ENCODE assay signal across 14 mouse cellular contexts in genomic region chr3:107558740-107559139, GRCm38 (mm10). TPM values are rescaled to one million over a fixed set of nuclear protein-coding genes. Genes with fewer than 3 reads are reported as not detected.
A peak's percentile ranks its signal among the peaks of the same experiment; 100 is the strongest.
DNase-seq lines count a peak whose midpoint lies in the region; ATAC-seq and TF ChIP-seq lines count a peak whose summit lies in the region.
"Had no signal": no experiment of that assay in that cellular context is flagged by ENCODE, and none has a peak within 500 bp of the region (broad histone marks: within the 10 kb centered on the region; RNA-seq: fewer than 3 reads in every experiment).

No protein-coding gene starts in this region.

- TF ChIP-seq CTCF in stomach, postnatal 0 days (IDR thresholded peaks at IDR 0.05; ENCODE audit: low read depth), result no peak

- no peak overlapping the region for H3K4me3 ChIP-seq in hindbrain, embryonic 16.5 days (ENCODE audit: low read length)
- H3K4me3 ChIP-seq in hindbrain, embryonic 10.5 days, result no peak overlapping the region
- no peak overlapping the region for H3K4me3 ChIP-seq in lung, embryonic 15.5 days
- H3K4me3 ChIP-seq in stomach, embryonic 15.5 days (replicated peaks), result no peak overlapping the region
- no peak overlapping the region for H3K4me3 ChIP-seq in stomach, postnatal 0 days (ENCODE audit: low read depth, low read length)
- H3K4me3 ChIP-seq: embryonic facial prominence, embryonic 15.5 days; forebrain, embryonic 12.5 days; limb, embryonic 13.5 days had no signal

- H3K4me1 ChIP-seq in hindbrain, embryonic 16.5 days (ENCODE audit: control insufficient read depth, insufficient read depth, low read depth, low read length), result no peaks in the 10 kb centered on the region
- peaks cover 20% of the 10 kb centered on the region for H3K4me1 ChIP-seq in hindbrain, embryonic 10.5 days (replicated peaks)
- H3K4me1 ChIP-seq in lung, embryonic 15.5 days, result no peaks in the 10 kb centered on the region
- no peaks in the 10 kb centered on the region for H3K4me1 ChIP-seq in stomach, embryonic 15.5 days
- H3K4me1 ChIP-seq in stomach, postnatal 0 days (replicated peaks; ENCODE audit: control insufficient read depth, insufficient read depth), result no peaks in the 10 kb centered on the region
- H3K4me1 ChIP-seq: embryonic facial prominence, embryonic 15.5 days; forebrain, embryonic 12.5 days had no signal

- DNase-seq in hindbrain, embryonic 10.5 days (ENCODE audit: low spot score), result no peak
- no peak for DNase-seq in lung, postnatal 4 days
- no peak for DNase-seq in stomach, postnatal 0 days (ENCODE audit: low spot score)
- no peak for DNase-seq in thymus, postnatal 36 days

- WGBS in hindbrain, embryonic 16.5 days, result 40% methylated on average over 2 of the region's 3 CpGs
- 35% methylated on average over 3 of the region's 3 CpGs for WGBS in hindbrain, embryonic 10.5 days
- 23% methylated on average over 3 of the region's 3 CpGs for WGBS in lung, embryonic 15.5 days
- 35% methylated on average over 3 of the region's 3 CpGs for WGBS in stomach, embryonic 15.5 days
- WGBS in stomach, postnatal 0 days, result 31% methylated on average over 3 of the region's 3 CpGs

- no peak overlapping the region for H3K4me2 ChIP-seq in hindbrain, embryonic 16.5 days (ENCODE audit: low read length)
- no peak overlapping the region for H3K4me2 ChIP-seq in lung, embryonic 15.5 days
- no peak overlapping the region for H3K4me2 ChIP-seq in stomach, embryonic 15.5 days
- no peak overlapping the region for H3K4me2 ChIP-seq in stomach, postnatal 0 days (replicated peaks; ENCODE audit: low read depth)
- H3K4me2 ChIP-seq: embryonic facial prominence, embryonic 15.5 days; forebrain, embryonic 12.5 days; heart, embryonic 11.5 days; limb, embryonic 13.5 days had no signal

- peak; percentile 13; the same call in 1 of the 2 replicates for ATAC-seq in hindbrain, embryonic 16.5 days
- ATAC-seq in lung, embryonic 15.5 days (ENCODE audit: borderline replicate concordance, extremely low read depth, low FRiP score, low TSS enrichment), result peak; percentile 28; the same call in 1 of the 2 replicates
- ATAC-seq in stomach, embryonic 15.5 days (ENCODE audit: insufficient read depth, low FRiP score, low read depth), result peak; percentile 25; the same call in 1 of the 2 replicates
- no peak for ATAC-seq in stomach, postnatal 0 days (ENCODE audit: low FRiP score, low TSS enrichment)
- ATAC-seq: inflammation-experienced regulatory T-cells, adult 6 months had no signal

- TF ChIP-seq EP300 in stomach, postnatal 0 days (optimal IDR thresholded peaks at IDR 0.05), result no peak

- no peaks in the 10 kb centered on the region for H3K36me3 ChIP-seq in hindbrain, embryonic 16.5 days (ENCODE audit: control insufficient read depth, insufficient read depth, low read length)
- H3K36me3 ChIP-seq in hindbrain, embryonic 10.5 days, result no peaks in the 10 kb centered on the region
- H3K36me3 ChIP-seq in lung, embryonic 15.5 days, result no peaks in the 10 kb centered on the region
- H3K36me3 ChIP-seq in stomach, embryonic 15.5 days, result no peaks in the 10 kb centered on the region
- H3K36me3 ChIP-seq in stomach, postnatal 0 days (ENCODE audit: control insufficient read depth, insufficient read depth, low read length), result no peaks in the 10 kb centered on the region
- H3K36me3 ChIP-seq: embryonic facial prominence, embryonic 15.5 days; forebrain, embryonic 12.5 days; limb, embryonic 13.5 days had no signal

- H3K9me3 ChIP-seq in hindbrain, embryonic 16.5 days (ENCODE audit: control insufficient read depth, low read length), result no peaks in the 10 kb centered on the region
- no peaks in the 10 kb centered on the region for H3K9me3 ChIP-seq in hindbrain, embryonic 10.5 days
- H3K9me3 ChIP-seq in lung, embryonic 15.5 days, result no peaks in the 10 kb centered on the region
- H3K9me3 ChIP-seq in stomach, embryonic 15.5 days, result no peaks in the 10 kb centered on the region
- H3K9me3 ChIP-seq in stomach, postnatal 0 days (ENCODE audit: control insufficient read depth, low read length), result no peaks in the 10 kb centered on the region
- H3K9me3 ChIP-seq: embryonic facial prominence, embryonic 15.5 days; forebrain, embryonic 12.5 days; limb, embryonic 13.5 days had no signal

- no peaks in the 10 kb centered on the region for H3K27me3 ChIP-seq in hindbrain, embryonic 16.5 days (replicated peaks; ENCODE audit: control insufficient read depth, insufficient read depth, low read length)
- H3K27me3 ChIP-seq in hindbrain, embryonic 10.5 days (ENCODE audit: insufficient read depth, poor library complexity, severe bottlenecking), result peaks cover 14% of the 10 kb centered on the region
- H3K27me3 ChIP-seq in lung, embryonic 15.5 days, result peaks cover 2% of the 10 kb centered on the region; the same call in 1 of the 2 replicates
- H3K27me3 ChIP-seq in stomach, embryonic 15.5 days (replicated peaks), result no peaks in the 10 kb centered on the region
- no peaks in the 10 kb centered on the region for H3K27me3 ChIP-seq in stomach, postnatal 0 days (ENCODE audit: control insufficient read depth, insufficient read depth, low read length)

- H3K9ac ChIP-seq in hindbrain, embryonic 16.5 days (ENCODE audit: low read depth, low read length), result no peak overlapping the region
- no peak overlapping the region for H3K9ac ChIP-seq in lung, embryonic 15.5 days
- H3K9ac ChIP-seq in stomach, embryonic 15.5 days, result no peak overlapping the region
- H3K9ac ChIP-seq in stomach, postnatal 0 days (ENCODE audit: low read length), result no peak overlapping the region
- H3K9ac ChIP-seq: embryonic facial prominence, embryonic 15.5 days; forebrain, embryonic 12.5 days; limb, embryonic 13.5 days had no signal

- H3K27ac ChIP-seq in hindbrain, embryonic 16.5 days (ENCODE audit: low read depth, low read length), result no peak overlapping the region
- no peak overlapping the region for H3K27ac ChIP-seq in hindbrain, embryonic 10.5 days
- no peak overlapping the region for H3K27ac ChIP-seq in lung, embryonic 15.5 days
- H3K27ac ChIP-seq in stomach, embryonic 15.5 days, result no peak overlapping the region
- no peak overlapping the region for H3K27ac ChIP-seq in stomach, postnatal 0 days (replicated peaks)
- H3K27ac ChIP-seq: embryonic facial prominence, embryonic 15.5 days; forebrain, embryonic 12.5 days; limb, embryonic 13.5 days had no signal

RNA-seq across cellular contexts. Expression of gene Ubl4b, which starts 3.9 kb away (rescaled TPM):
- polyA plus RNA-seq in hindbrain, embryonic 16.5 days (2015; fragmentation: Nextera tagmentation; extraction: Ambion mirVana), result not detected in 2 replicates
- not detected in 2 replicates for polyA plus RNA-seq in hindbrain, embryonic 10.5 days (2016; fragmentation: Nextera tagmentation; extraction: Ambion mirVana)
- polyA plus RNA-seq in lung, embryonic 15.5 days (2015; fragmentation: Nextera tagmentation; extraction: Ambion mirVana), result not detected in 2 replicates
- polyA plus RNA-seq in stomach, embryonic 15.5 days (2015; fragmentation: Nextera tagmentation; extraction: Ambion mirVana), result not detected in 2 replicates
- polyA plus RNA-seq in stomach, postnatal 0 days (2015; fragmentation: Nextera tagmentation; extraction: Ambion mirVana), result not detected in 2 replicates
- polyA plus RNA-seq: cortical plate, adult 2 months; embryonic facial prominence, embryonic 15.5 days; heart, embryonic 11.5 days; inflammation-experienced regulatory T-cells, adult 6 months; neural tube, embryonic 11.5 days had no signal

RNA-seq across cellular contexts. Expression of gene Alx3, which starts 36.1 kb away (rescaled TPM):
- 0.29 and 0.40 TPM in 2 replicates for polyA plus RNA-seq in hindbrain, embryonic 16.5 days (2015; fragmentation: Nextera tagmentation; extraction: Ambion mirVana)
- polyA plus RNA-seq in hindbrain, embryonic 10.5 days (2016; fragmentation: Nextera tagmentation; extraction: Ambion mirVana), result 2.7 and 7.1 TPM in 2 replicates
- polyA plus RNA-seq in lung, embryonic 15.5 days (2015; fragmentation: Nextera tagmentation; extraction: Ambion mirVana), result 0.11 and 0.24 TPM in 2 replicates
- not detected in 2 replicates for polyA plus RNA-seq in stomach, embryonic 15.5 days (2015; fragmentation: Nextera tagmentation; extraction: Ambion mirVana)
- not detected in 2 replicates for polyA plus RNA-seq in stomach, postnatal 0 days (2015; fragmentation: Nextera tagmentation; extraction: Ambion mirVana)
- polyA plus RNA-seq: inflammation-experienced regulatory T-cells, adult 6 months had no signal

RNA-seq across cellular contexts. Expression of gene Slc6a17, which starts 40.9 kb away (rescaled TPM):
- 19.1 and 20.4 TPM in 2 replicates for polyA plus RNA-seq in hindbrain, embryonic 16.5 days (2015; fragmentation: Nextera tagmentation; extraction: Ambion mirVana)
- 2.7 and 3.2 TPM in 2 replicates for polyA plus RNA-seq in hindbrain, embryonic 10.5 days (2016; fragmentation: Nextera tagmentation; extraction: Ambion mirVana)
- 2.7 and 2.8 TPM in 2 replicates for polyA plus RNA-seq in lung, embryonic 15.5 days (2015; fragmentation: Nextera tagmentation; extraction: Ambion mirVana)
- polyA plus RNA-seq in stomach, embryonic 15.5 days (2015; fragmentation: Nextera tagmentation; extraction: Ambion mirVana), result 2.8 and 4.0 TPM in 2 replicates
- polyA plus RNA-seq in stomach, postnatal 0 days (2015; fragmentation: Nextera tagmentation; extraction: Ambion mirVana), result 1.7 and 2.1 TPM in 2 replicates
- polyA plus RNA-seq: inflammation-experienced regulatory T-cells, adult 6 months had no signal
